10 mouse cellular contexts compared by ENCODE assay signal in the genomic region with DNA sequence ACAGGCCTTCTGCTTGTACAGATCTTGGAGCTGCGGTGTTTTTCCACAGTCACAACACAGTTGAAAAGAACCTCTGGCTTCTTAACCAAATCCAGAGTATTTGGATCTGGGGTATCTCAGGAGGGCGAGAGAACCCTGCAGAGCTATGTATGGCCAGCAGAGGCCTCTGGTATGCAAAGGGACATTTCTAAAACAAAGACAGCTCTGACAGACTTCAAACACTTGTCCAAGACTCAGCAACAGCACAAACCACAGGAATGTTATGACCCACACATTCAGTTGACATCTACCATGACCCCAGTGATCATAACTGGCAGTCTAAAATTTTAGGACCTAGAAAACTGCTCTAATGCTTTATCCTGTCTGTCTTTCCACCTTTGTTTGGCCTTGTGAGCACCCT.
A peak's percentile ranks its signal among the peaks of the same experiment; 100 is the strongest.
DNase-seq lines count a peak whose midpoint lies in the region; ATAC-seq and TF ChIP-seq lines count a peak whose summit lies in the region.
"Had no signal": no experiment of that assay in that cellular context is flagged by ENCODE, and none has a peak within 500 bp of the region (broad histone marks: within the 10 kb centered on the region; RNA-seq: fewer than 3 reads in every experiment).

No protein-coding gene starts in this region.

- TF ChIP-seq EP300 in CH12.LX (IDR thresholded peaks at IDR 0.05; ENCODE audit: low read length): no peak

- H3K4me1 ChIP-seq in kidney, postnatal 0 days (replicated peaks; ENCODE audit: insufficient read depth, low read length): no peaks in the 10 kb centered on the region
- no peaks in the 10 kb centered on the region for H3K4me1 ChIP-seq in kidney, embryonic 15.5 days
- H3K4me1 ChIP-seq in CH12.LX (ENCODE audit: control insufficient read depth in 1 of 2, insufficient read depth in 2 of 2): no peaks in the 10 kb centered on the region

- intact Hi-C loops in left cerebral cortex, postnatal 36 days (cut with DNase I): no loop called here

- no peaks in the 10 kb centered on the region for H3K9me3 ChIP-seq in kidney, postnatal 0 days (replicated peaks; ENCODE audit: low read length)
- H3K9me3 ChIP-seq in kidney, embryonic 15.5 days (replicated peaks): no peaks in the 10 kb centered on the region
- H3K9me3 ChIP-seq in CH12.LX (replicated peaks; ENCODE audit: low read length): no peaks in the 10 kb centered on the region

- no peak overlapping the region for H3K4me2 ChIP-seq in kidney, postnatal 0 days (ENCODE audit: low read length)
- H3K4me2 ChIP-seq in kidney, embryonic 15.5 days: no peak overlapping the region
- no peak overlapping the region for H3K4me2 ChIP-seq in CH12.LX (ENCODE audit: insufficient read depth, low read depth, poor library complexity, severe bottlenecking)
- H3K4me2 ChIP-seq: liver, embryonic 11.5 days had no signal

- no peak for TF ChIP-seq POLR2A in CH12.LX (IDR thresholded peaks at IDR 0.05; ENCODE audit: low read depth, low read length)

- 68% methylated on average over 2 of the region's 2 CpGs for WGBS in kidney, postnatal 0 days
- WGBS in kidney, embryonic 15.5 days: 71% methylated on average over 2 of the region's 2 CpGs

- ATAC-seq in kidney, postnatal 0 days (replicated peaks; ENCODE audit: low FRiP score, low read depth): no peak
- no peak for ATAC-seq in kidney, embryonic 15.5 days (replicated peaks; ENCODE audit: low FRiP score)

- in situ Hi-C loops in CH12.LX (cut with MboI; ENCODE audit: low pct_ligation_motif_present, low pct_unique_long_range_greater_than_20kb, low sequenced_read_pairs): no loop called here

- peak; percentile 51 for TF ChIP-seq RAD21 in CH12.LX (IDR thresholded peaks at IDR 0.05; ENCODE audit: low read depth, low read length)

- H3K79me2 ChIP-seq in CH12.LX (replicated peaks; ENCODE audit: control insufficient read depth, extremely low read depth, insufficient read depth, poor library complexity, severe bottlenecking): no peaks in the 10 kb centered on the region

- DNase-seq in embryo, embryonic 10.5 days (ENCODE audit: low spot score): peak; percentile 10
- DNase-seq in embryo, embryonic 9.5 days (ENCODE audit: extremely low spot score): no peak
- peak; percentile 57 for DNase-seq in kidney, postnatal 0 days (ENCODE audit: low spot score)
- DNase-seq in CH12.LX (ENCODE audit: extremely low read depth): peak; percentile 12
- peak; percentile 44 for DNase-seq in forelimb bud, embryonic 11.5 days (ENCODE audit: low read depth, low spot score)
- DNase-seq in left cerebral cortex, postnatal 36 days (ENCODE audit: low spot score in 2 of 2): no peak
- DNase-seq in right cerebral cortex, postnatal 14 days: no peak

- H3K9ac ChIP-seq in kidney, postnatal 0 days (ENCODE audit: low read depth, low read length): no peak overlapping the region
- no peak overlapping the region for H3K9ac ChIP-seq in kidney, embryonic 15.5 days
- no peak overlapping the region for H3K9ac ChIP-seq in CH12.LX (ENCODE audit: insufficient read depth, low read depth)

- no peak overlapping the region for H3K4me3 ChIP-seq in kidney, postnatal 0 days (replicated peaks; ENCODE audit: low read depth, low read length)
- no peak overlapping the region for H3K4me3 ChIP-seq in kidney, embryonic 15.5 days (replicated peaks)
- H3K4me3 ChIP-seq in CH12.LX (replicated peaks in 1 of 3; ENCODE audit: low read depth in 2 of 3, low read length in 2 of 3, poor library complexity in 1 of 3): no peak overlapping the region
- H3K4me3 ChIP-seq: myocyte had no signal

- no peaks in the 10 kb centered on the region for H3K36me3 ChIP-seq in kidney, postnatal 0 days (ENCODE audit: insufficient read depth, low read length)
- no peaks in the 10 kb centered on the region for H3K36me3 ChIP-seq in kidney, embryonic 15.5 days
- no peaks in the 10 kb centered on the region for H3K36me3 ChIP-seq in CH12.LX (replicated peaks in 1 of 2; ENCODE audit: control insufficient read depth in 1 of 2, insufficient read depth in 1 of 2, low read length in 1 of 2)

- no peaks in the 10 kb centered on the region for H3K27me3 ChIP-seq in kidney, postnatal 0 days (ENCODE audit: insufficient read depth, low read length)
- H3K27me3 ChIP-seq in kidney, embryonic 15.5 days: no peaks in the 10 kb centered on the region
- H3K27me3 ChIP-seq in CH12.LX (replicated peaks): no peaks in the 10 kb centered on the region

- dilution Hi-C loops in CH12.LX (cut with MboI; ENCODE audit: extremely low pct_ligation_motif_present, extremely low pct_unique_long_range_greater_than_20kb, low sequenced_read_pairs): no loop called here

- TF ChIP-seq CTCF in kidney, postnatal 0 days (IDR thresholded peaks at IDR 0.05; ENCODE audit: low read depth): peak; percentile 67
- peak; percentile 16 to 53; a peak in 2 of 4 replicates for TF ChIP-seq CTCF in CH12.LX (conservative IDR thresholded peaks at IDR 0.05 in 1 of 2, IDR thresholded peaks at IDR 0.05 in 1 of 2; ENCODE audit: low read depth in 2 of 2, low read length in 2 of 2)

- no peak overlapping the region for H3K27ac ChIP-seq in kidney, postnatal 0 days
- no peak overlapping the region for H3K27ac ChIP-seq in kidney, embryonic 15.5 days
- H3K27ac ChIP-seq in CH12.LX (ENCODE audit: insufficient read depth, low read depth): no peak overlapping the region

TF ChIP-seq in CH12.LX, 34 proteins besides CTCF, POLR2A, EP300 and RAD21:
- no peak for TF ChIP-seq TBP (conservative IDR thresholded peaks at IDR 0.05; ENCODE audit: low read depth, low read length)
- TF ChIP-seq TCF12 (IDR thresholded peaks at IDR 0.05; ENCODE audit: low read depth, low read length): no peak
- peak; percentile 49 for TF ChIP-seq SMC3 (IDR thresholded peaks at IDR 0.05; ENCODE audit: low read depth, low read length)
- TF ChIP-seq ZNF384 (IDR thresholded peaks at IDR 0.05; ENCODE audit: low read depth, low read length): no peak
- TF ChIP-seq ZMIZ1 (IDR thresholded peaks at IDR 0.05; ENCODE audit: low read depth, low read length): no peak
- TF ChIP-seq MAFK (IDR thresholded peaks at IDR 0.05; ENCODE audit: insufficient replicate concordance, low read length): no peak
TF ChIP-seq in CH12.LX: peak in this region for 1.

Comparison
In these comparisons a context has a peak if more than half of its experiments do, and no peak if none do; other contexts are left out.
1. DNase-seq: peak in embryo, embryonic 10.5 days (single experiment), kidney, postnatal 0 days (single experiment), CH12.LX (single experiment) and forelimb bud, embryonic 11.5 days (single experiment); none in embryo, embryonic 9.5 days (single experiment), left cerebral cortex, postnatal 36 days (0 of 2) and right cerebral cortex, postnatal 14 days (single experiment).